12 mouse cellular contexts compared by ENCODE assay signal in genomic region chr1:37666587-37666986, GRCm38 (mm10). TPM values are rescaled to one million over a fixed set of nuclear protein-coding genes. Genes with fewer than 3 reads are reported as not detected.
DNase-seq lines count a peak whose midpoint lies in the region; ATAC-seq and TF ChIP-seq lines count a peak whose summit lies in the region.
"Had no signal": no experiment of that assay in that cellular context is flagged by ENCODE, and none has a peak within 500 bp of the region (broad histone marks: within the 10 kb centered on the region; RNA-seq: fewer than 3 reads in every experiment).

No protein-coding gene starts in this region.

- H3K9ac ChIP-seq in kidney, postnatal 0 days (ENCODE audit: low read depth, low read length) = no peak overlapping the region
- H3K9ac ChIP-seq: hindbrain, embryonic 14.5 days; limb, embryonic 15.5 days had no signal

- H3K36me3 ChIP-seq in kidney, postnatal 0 days (ENCODE audit: insufficient read depth, low read length) = no peaks in the 10 kb centered on the region
- H3K36me3 ChIP-seq in hindbrain, embryonic 10.5 days = no peaks in the 10 kb centered on the region
- H3K36me3 ChIP-seq: limb, embryonic 15.5 days had no signal

- no peak overlapping the region for H3K4me2 ChIP-seq in kidney, postnatal 0 days (ENCODE audit: low read length)
- H3K4me2 ChIP-seq: hindbrain, embryonic 14.5 days; limb, embryonic 15.5 days had no signal

- peak; percentile 54 for ATAC-seq in kidney, postnatal 0 days (replicated peaks; ENCODE audit: low FRiP score, low read depth)

- no peak overlapping the region for H3K4me3 ChIP-seq in kidney, postnatal 0 days (replicated peaks; ENCODE audit: low read depth, low read length)
- H3K4me3 ChIP-seq in hindbrain, embryonic 10.5 days = no peak overlapping the region
- H3K4me3 ChIP-seq: limb, embryonic 15.5 days; megakaryocyte, embryonic 14.5 days had no signal

- H3K4me1 ChIP-seq in kidney, postnatal 0 days (replicated peaks; ENCODE audit: insufficient read depth, low read length) = no peaks in the 10 kb centered on the region
- H3K4me1 ChIP-seq in hindbrain, embryonic 10.5 days (replicated peaks) = peaks cover 11% of the 10 kb centered on the region; the same call in 1 of the 2 replicates

- no peaks in the 10 kb centered on the region for H3K9me3 ChIP-seq in kidney, postnatal 0 days (replicated peaks; ENCODE audit: low read length)
- H3K9me3 ChIP-seq in hindbrain, embryonic 10.5 days = no peaks in the 10 kb centered on the region
- H3K9me3 ChIP-seq: limb, embryonic 15.5 days; megakaryocyte, embryonic 14.5 days had no signal

- no peaks in the 10 kb centered on the region for H3K27me3 ChIP-seq in kidney, postnatal 0 days (ENCODE audit: insufficient read depth, low read length)
- H3K27me3 ChIP-seq in hindbrain, embryonic 10.5 days (ENCODE audit: insufficient read depth, poor library complexity, severe bottlenecking) = no peaks in the 10 kb centered on the region
- H3K27me3 ChIP-seq: limb, embryonic 15.5 days had no signal

- DNase-seq in urinary bladder, adult 18-20 months (ENCODE audit: low spot score in 2 of 2) = peak; percentile 61 to 69
- DNase-seq in urinary bladder, postnatal 10 days (ENCODE audit: low spot score) = no peak
- peak; percentile 5 for DNase-seq in kidney, postnatal 0 days (ENCODE audit: low spot score)
- DNase-seq in lung, postnatal 10 days = peak; percentile 82
- DNase-seq in hindbrain, embryonic 10.5 days (ENCODE audit: low spot score) = no peak
- DNase-seq in MN1 (ENCODE audit: low spot score) = no peak
- no peak for DNase-seq in adrenal gland, postnatal 10 days
- DNase-seq in adrenal gland, postnatal 4 days (ENCODE audit: low spot score in 2 of 2) = no peak
- DNase-seq: cerebellum, adult 8-10 months had no signal

- no peak overlapping the region for H3K27ac ChIP-seq in kidney, postnatal 0 days
- H3K27ac ChIP-seq in hindbrain, embryonic 10.5 days = no peak overlapping the region
- H3K27ac ChIP-seq: hindbrain, embryonic 14.5 days; limb, embryonic 15.5 days had no signal

- 39% methylated on average over 10 of the region's 10 CpGs for WGBS in kidney, postnatal 0 days
- WGBS in hindbrain, embryonic 10.5 days = 63% methylated on average over 10 of the region's 10 CpGs

- TF ChIP-seq CTCF in kidney, postnatal 0 days (IDR thresholded peaks at IDR 0.05; ENCODE audit: low read depth) = no peak

RNA-seq across cellular contexts. Expression of gene 2010300C02Rik, which starts 53.3 kb away (rescaled TPM):
- polyA plus RNA-seq in kidney, postnatal 0 days (2015; fragmentation: Nextera tagmentation; extraction: Ambion mirVana) = 2.1 and 2.4 TPM in 2 replicates
- 0.91 and 1.2 TPM in 2 replicates for polyA plus RNA-seq in hindbrain, embryonic 10.5 days (2016; fragmentation: Nextera tagmentation; extraction: Ambion mirVana)
- 1 to 10 TPM; 2.9 TPM for total RNA-seq in adrenal gland, postnatal 10 days (2021)
- 1 to 10 TPM; 4.6 to 6.1 TPM for total RNA-seq in adrenal gland, postnatal 4 days (2021)

Comparison
In these comparisons a context has a peak if more than half of its experiments do, and no peak if none do; other contexts are left out.
1. DNase-seq: peak in urinary bladder, adult 18-20 months (2 of 2), kidney, postnatal 0 days (single experiment) and lung, postnatal 10 days (single experiment); none in urinary bladder, postnatal 10 days (single experiment), hindbrain, embryonic 10.5 days (single experiment), MN1 (single experiment), adrenal gland, postnatal 10 days (single experiment) and adrenal gland, postnatal 4 days (0 of 2).